Mouse (Mus musculus) kidney, adult 10 weeks (tissue): Measurements from ENCODE around the gene Gm3047. TPM values are rescaled to one million over a fixed set of nuclear protein-coding genes. Genes with fewer than 3 reads are reported as not detected.

ENCODE experiments used
- polyA plus RNA-seq: library from polyadenylated mRNA; stranded (reverse); fragments of 350-450 nt; fragmentation: Illumina TruSeq; extraction: RNeasy Lipid Tissue Mini Kit (QIAGEN cat#74804); gene quantifications from one replicate; pipeline ENCODE4 v1.2.3, GENCODE M21; 2014; ENCODE audit warnings: low read depth, low replicate concordance

Gm3047 gene
- polyA plus RNA-seq, result not detected

GRCm38 (mm10) chr14:4555105-4555504 is at the start of gene Gm3047:
TSS of gene Gm3047 (plus strand) at chr14:4555405.

Other genes starting within 250 kb of the Gm3047 start
- not detected for gene Gm3149, start 238.1 kb upstream of the Gm3047 start, polyA plus RNA-seq
- gene 2610042L04Rik, start 220.6 kb upstream of the Gm3047 start, polyA plus RNA-seq, result not detected
- gene Gm3159, start 157.9 kb upstream of the Gm3047 start, polyA plus RNA-seq, result not detected
- gene Gm3164, start 140.0 kb upstream of the Gm3047 start, polyA plus RNA-seq, result not detected
- not detected for gene Gm3173, start 124.4 kb upstream of the Gm3047 start, polyA plus RNA-seq
- not detected for gene Gm3182, start 73.7 kb upstream of the Gm3047 start, polyA plus RNA-seq
- not detected for gene Gm8159, start 76.9 kb downstream of the Gm3047 start, polyA plus RNA-seq
- not detected for gene Gm3239, start 108.8 kb downstream of the Gm3047 start, polyA plus RNA-seq
- gene Gm7876, start 153.8 kb downstream of the Gm3047 start, polyA plus RNA-seq, result not detected
- not detected for gene Gm3252, start 171.4 kb downstream of the Gm3047 start, polyA plus RNA-seq
- not detected for gene Gm9602, start 220.9 kb downstream of the Gm3047 start, polyA plus RNA-seq